Mouse (Mus musculus): Measurements from ENCODE around the gene Gm20388.

- TF ChIP-seq CTCF (IDR thresholded peaks at IDR 0.05; ENCODE audit: borderline replicate concordance, insufficient read depth, low read depth, low read length) (peak; percentile 98), POLR2A (IDR thresholded peaks at IDR 0.05; ENCODE audit: borderline replicate concordance, insufficient read depth, low read length) (no peak)
These were observed 390.0 kb downstream of the Gm20388 start for GRCm38 (mm10) chr8:120300601-120301141.
